Mouse (Mus musculus): ENCODE results near the gene Macrod1. TPM values are rescaled to one million over a fixed set of nuclear protein-coding genes. Genes with fewer than 3 reads are reported as not detected.

Gene Macrod1
- polyA plus RNA-seq, 1 experiment from 2014 or later = 5.3 TPM

GRCm38 (mm10) chr19:7128551-7129475 is 72.2 kb downstream of the Macrod1 start:
- peaks cover 39% of the 10 kb centered on the region for H3K4me1 ChIP-seq (replicated peaks; ENCODE audit: control insufficient read depth, insufficient read depth, low read length)
- H3K9ac ChIP-seq (replicated peaks; ENCODE audit: low read depth, low read length) = peak overlapping the region; percentile 28; the same call in 1 of the 2 replicates
- H3K9me3 ChIP-seq (ENCODE audit: control insufficient read depth, low read length) = no peaks in the 10 kb centered on the region
- 37% methylated on average over 19 of the region's 19 CpGs for WGBS
- H3K27me3 ChIP-seq (replicated peaks; ENCODE audit: control insufficient read depth, insufficient read depth, low read length) = no peaks in the 10 kb centered on the region
- H3K4me3 ChIP-seq (replicated peaks; ENCODE audit: low read length) = no peak overlapping the region
- peak; percentile 36 for ATAC-seq
- no peak overlapping the region for H3K4me2 ChIP-seq (ENCODE audit: low read length)
- peak overlapping the region; percentile 41 for H3K27ac ChIP-seq (ENCODE audit: low read length)
- H3K36me3 ChIP-seq (ENCODE audit: control insufficient read depth, insufficient read depth) = no peaks in the 10 kb centered on the region

DNA sequence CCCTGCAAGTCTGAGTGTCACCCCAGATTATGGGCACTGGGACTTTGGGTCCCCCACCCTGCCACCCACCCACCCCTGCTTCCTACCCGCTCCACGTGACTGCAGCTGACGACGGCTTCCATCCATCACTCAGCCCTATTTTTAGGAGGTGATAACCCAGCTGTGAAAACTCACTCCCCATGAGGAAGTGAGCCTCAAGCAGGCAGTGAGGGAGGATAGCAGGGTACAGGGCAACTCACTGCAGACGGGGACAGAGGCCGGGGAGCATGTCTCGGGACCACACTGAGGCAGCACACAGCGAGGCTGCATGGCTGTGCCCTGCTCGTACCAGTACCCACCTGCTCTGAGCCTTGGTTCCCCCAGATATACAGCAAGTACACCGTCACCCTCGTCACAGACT is 73.7 kb downstream of the Macrod1 start:
- H3K9ac ChIP-seq (replicated peaks; ENCODE audit: low read depth, low read length) = no peak overlapping the region
- H3K4me1 ChIP-seq (replicated peaks; ENCODE audit: control insufficient read depth, insufficient read depth, low read length) = peaks cover 54% of the 10 kb centered on the region
- H3K36me3 ChIP-seq (ENCODE audit: control insufficient read depth, insufficient read depth) = no peaks in the 10 kb centered on the region
- WGBS = 77% methylated on average over 11 of the region's 11 CpGs
- no peak overlapping the region for H3K4me2 ChIP-seq (ENCODE audit: low read length)
- H3K27me3 ChIP-seq (replicated peaks; ENCODE audit: control insufficient read depth, insufficient read depth, low read length) = no peaks in the 10 kb centered on the region
- H3K27ac ChIP-seq (ENCODE audit: low read length) = no peak overlapping the region
- H3K9me3 ChIP-seq (ENCODE audit: control insufficient read depth, low read length) = no peaks in the 10 kb centered on the region
- H3K4me3 ChIP-seq (replicated peaks; ENCODE audit: low read length) = no peak overlapping the region
- no peak for ATAC-seq

GRCm38 (mm10) chr19:7133436-7133835 is 76.8 kb downstream of the Macrod1 start:
- Histone ChIP-seq H3K27ac (ENCODE audit: low read length) (no peak overlapping the region), H3K9ac (replicated peaks; ENCODE audit: low read depth, low read length) (no peak overlapping the region), H3K4me3 (replicated peaks; ENCODE audit: low read length) (no peak overlapping the region), H3K9me3 (ENCODE audit: control insufficient read depth, low read length) (no peaks in the 10 kb centered on the region), H3K4me1 (replicated peaks; ENCODE audit: control insufficient read depth, insufficient read depth, low read length) (peaks cover 77% of the 10 kb centered on the region), H3K4me2 (ENCODE audit: low read length) (no peak overlapping the region), H3K36me3 (ENCODE audit: control insufficient read depth, insufficient read depth) (no peaks in the 10 kb centered on the region), H3K27me3 (replicated peaks; ENCODE audit: control insufficient read depth, insufficient read depth, low read length) (no peaks in the 10 kb centered on the region)
- 45% methylated on average over 9 of the region's 9 CpGs for WGBS
- ATAC-seq = 0 out of 2 replicates have a peak, but pooled peaks have one; percentile 26

- Histone ChIP-seq H3K27ac (ENCODE audit: low read length) (peak overlapping the region; percentile 48; the same call in 1 of the 2 replicates), H3K4me1 (replicated peaks; ENCODE audit: control insufficient read depth, insufficient read depth, low read length) (peaks cover 77% of the 10 kb centered on the region), H3K4me2 (ENCODE audit: low read length) (no peak overlapping the region), H3K4me3 (replicated peaks; ENCODE audit: low read length) (no peak overlapping the region), H3K27me3 (replicated peaks; ENCODE audit: control insufficient read depth, insufficient read depth, low read length) (no peaks in the 10 kb centered on the region), H3K9me3 (ENCODE audit: control insufficient read depth, low read length) (no peaks in the 10 kb centered on the region), H3K9ac (replicated peaks; ENCODE audit: low read depth, low read length) (peak overlapping the region; percentile 20; the same call in 1 of the 2 replicates), H3K36me3 (ENCODE audit: control insufficient read depth, insufficient read depth) (no peaks in the 10 kb centered on the region)
- 15% methylated on average over 17 of the region's 17 CpGs for WGBS
- no peak for ATAC-seq
These were observed 78.1 kb downstream of the Macrod1 start for GRCm38 (mm10) chr19:7134631-7135091.

DNA sequence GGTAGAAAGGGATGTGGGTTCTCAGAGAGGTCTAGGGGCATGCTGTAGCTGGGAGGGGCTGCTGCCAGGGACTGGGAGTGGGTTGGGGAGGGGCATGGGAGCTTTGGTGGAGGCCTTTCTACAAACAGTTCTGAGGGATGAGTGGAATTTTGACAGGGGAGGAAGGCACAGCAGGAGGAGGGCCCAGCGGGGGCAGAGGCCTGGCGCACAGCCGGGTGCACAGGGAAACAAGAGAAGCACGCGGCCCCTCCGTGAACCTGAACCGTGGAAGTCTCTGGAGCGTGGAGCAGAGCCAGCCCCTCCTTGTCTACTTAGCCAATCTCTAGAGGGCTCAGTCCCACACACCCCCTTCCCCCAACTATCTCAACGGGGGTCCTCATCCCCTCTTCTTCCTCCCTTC is 78.9 kb downstream of the Macrod1 start:
- H3K27me3 ChIP-seq (replicated peaks; ENCODE audit: control insufficient read depth, insufficient read depth, low read length) = no peaks in the 10 kb centered on the region
- no peak overlapping the region for H3K4me2 ChIP-seq (ENCODE audit: low read length)
- 0 out of 2 replicates have a peak overlapping the region, but pooled peaks have one; percentile 2 for H3K9ac ChIP-seq (replicated peaks; ENCODE audit: low read depth, low read length)
- H3K36me3 ChIP-seq (ENCODE audit: control insufficient read depth, insufficient read depth) = no peaks in the 10 kb centered on the region
- peaks cover 79% of the 10 kb centered on the region for H3K4me1 ChIP-seq (replicated peaks; ENCODE audit: control insufficient read depth, insufficient read depth, low read length)
- H3K9me3 ChIP-seq (ENCODE audit: control insufficient read depth, low read length) = no peaks in the 10 kb centered on the region
- H3K4me3 ChIP-seq (replicated peaks; ENCODE audit: low read length) = no peak overlapping the region
- 13% methylated on average over 9 of the region's 9 CpGs for WGBS
- peak; percentile 15; the same call in 1 of the 2 replicates for ATAC-seq
- peak overlapping the region; percentile 65 for H3K27ac ChIP-seq (ENCODE audit: low read length)

GRCm38 (mm10) chr19:7136016-7136415 is 79.4 kb downstream of the Macrod1 start:
- 13% methylated on average over 9 of the region's 9 CpGs for WGBS
- Histone ChIP-seq H3K27me3 (replicated peaks; ENCODE audit: control insufficient read depth, insufficient read depth, low read length) (no peaks in the 10 kb centered on the region), H3K9ac (replicated peaks; ENCODE audit: low read depth, low read length) (0 out of 2 replicates have a peak overlapping the region, but pooled peaks have one; percentile 1), H3K9me3 (ENCODE audit: control insufficient read depth, low read length) (no peaks in the 10 kb centered on the region), H3K4me1 (replicated peaks; ENCODE audit: control insufficient read depth, insufficient read depth, low read length) (peaks cover 84% of the 10 kb centered on the region), H3K4me2 (ENCODE audit: low read length) (no peak overlapping the region), H3K4me3 (replicated peaks; ENCODE audit: low read length) (no peak overlapping the region), H3K36me3 (ENCODE audit: control insufficient read depth, insufficient read depth) (no peaks in the 10 kb centered on the region), H3K27ac (ENCODE audit: low read length) (peak overlapping the region; percentile 65)
- peak; percentile 18; the same call in 1 of the 2 replicates for ATAC-seq

DNA sequence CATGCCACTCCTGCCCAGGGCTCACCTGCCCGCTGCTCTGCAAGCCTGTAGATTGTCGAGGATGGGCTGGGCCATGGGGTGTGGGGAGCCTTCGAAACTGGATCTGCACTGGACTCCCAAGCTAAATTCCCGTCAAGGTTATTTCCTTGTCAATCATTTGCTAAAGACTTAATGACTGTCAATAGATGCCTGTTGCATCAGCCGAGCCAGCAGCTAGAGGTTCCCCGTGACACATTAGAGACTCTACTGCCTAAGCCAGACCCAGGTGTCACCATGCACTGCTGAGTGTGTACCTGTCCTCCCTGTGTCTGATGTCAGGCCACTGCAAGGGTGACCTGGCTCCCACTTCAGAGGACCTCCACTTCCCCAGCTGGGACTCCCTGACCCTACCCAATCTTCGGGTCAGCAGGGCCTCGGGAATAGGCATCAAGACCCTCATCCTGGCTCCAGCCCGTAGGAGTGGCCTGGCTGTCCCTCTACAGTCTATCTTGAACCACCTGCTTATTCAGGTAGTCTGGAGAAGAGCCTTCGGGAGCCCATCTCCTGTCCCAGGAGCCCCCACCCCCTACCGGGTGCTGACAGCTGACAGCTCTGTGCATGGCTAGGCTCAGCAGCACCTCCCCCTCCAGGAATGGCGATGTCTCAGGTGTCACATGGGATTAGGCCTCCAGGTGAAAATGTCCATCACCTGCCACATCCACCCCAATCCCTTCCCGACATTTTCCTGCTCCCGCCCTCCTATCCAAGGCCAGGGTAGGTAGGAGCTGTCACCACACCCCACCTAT is 80.3 kb downstream of the Macrod1 start:
- Histone ChIP-seq H3K9ac (replicated peaks; ENCODE audit: low read depth, low read length) (no peak overlapping the region), H3K36me3 (ENCODE audit: control insufficient read depth, insufficient read depth) (no peaks in the 10 kb centered on the region), H3K9me3 (ENCODE audit: control insufficient read depth, low read length) (no peaks in the 10 kb centered on the region), H3K27ac (ENCODE audit: low read length) (peak overlapping the region; percentile 65; the same call in 1 of the 2 replicates), H3K4me1 (replicated peaks; ENCODE audit: control insufficient read depth, insufficient read depth, low read length) (peaks cover 93% of the 10 kb centered on the region), H3K27me3 (replicated peaks; ENCODE audit: control insufficient read depth, insufficient read depth, low read length) (no peaks in the 10 kb centered on the region), H3K4me2 (ENCODE audit: low read length) (no peak overlapping the region), H3K4me3 (replicated peaks; ENCODE audit: low read length) (no peak overlapping the region)
- no peak for ATAC-seq
- 45% methylated on average over 14 of the region's 14 CpGs for whole genome bisulfite sequencing

DNA sequence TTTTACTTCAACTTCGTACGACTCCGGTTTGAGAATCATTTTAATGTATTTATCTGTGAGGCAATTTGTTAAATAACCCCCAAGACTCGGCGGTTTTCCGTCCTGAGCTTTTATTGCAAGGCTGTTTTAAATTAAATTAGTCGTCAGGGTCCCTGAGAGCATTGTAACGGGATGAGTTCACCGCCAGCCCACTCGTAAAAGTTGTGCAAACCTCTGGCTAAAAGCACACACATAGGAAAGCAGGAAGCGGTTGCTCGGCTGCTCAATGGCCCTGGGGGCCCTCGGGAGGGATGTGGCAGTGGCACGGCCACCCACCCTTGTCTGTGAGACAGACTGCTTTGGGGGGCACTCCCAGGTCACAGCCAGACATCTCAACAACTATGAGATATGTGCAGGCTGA is 81.7 kb downstream of the Macrod1 start:
- peaks cover 99% of the 10 kb centered on the region for H3K4me1 ChIP-seq (replicated peaks; ENCODE audit: control insufficient read depth, insufficient read depth, low read length)
- no peak overlapping the region for H3K9ac ChIP-seq (replicated peaks; ENCODE audit: low read depth, low read length)
- no peak overlapping the region for H3K4me3 ChIP-seq (replicated peaks; ENCODE audit: low read length)
- H3K27ac ChIP-seq (ENCODE audit: low read length) = no peak overlapping the region
- no peaks in the 10 kb centered on the region for H3K9me3 ChIP-seq (ENCODE audit: control insufficient read depth, low read length)
- no peaks in the 10 kb centered on the region for H3K27me3 ChIP-seq (replicated peaks; ENCODE audit: control insufficient read depth, insufficient read depth, low read length)
- no peaks in the 10 kb centered on the region for H3K36me3 ChIP-seq (ENCODE audit: control insufficient read depth, insufficient read depth)
- WGBS = 42% methylated on average over 14 of the region's 14 CpGs
- no peak for ATAC-seq
- H3K4me2 ChIP-seq (ENCODE audit: low read length) = no peak overlapping the region

- ATAC-seq = no peak
- H3K27ac ChIP-seq (ENCODE audit: low read length) = no peak overlapping the region
- H3K4me1 ChIP-seq (replicated peaks; ENCODE audit: control insufficient read depth, insufficient read depth, low read length) = peaks cover 99% of the 10 kb centered on the region
- H3K9ac ChIP-seq (replicated peaks; ENCODE audit: low read depth, low read length) = no peak overlapping the region
- H3K4me3 ChIP-seq (replicated peaks; ENCODE audit: low read length) = no peak overlapping the region
- no peaks in the 10 kb centered on the region for H3K36me3 ChIP-seq (ENCODE audit: control insufficient read depth, insufficient read depth)
- H3K9me3 ChIP-seq (ENCODE audit: control insufficient read depth, low read length) = no peaks in the 10 kb centered on the region
- no peak overlapping the region for H3K4me2 ChIP-seq (ENCODE audit: low read length)
- 77% methylated on average over 4 of the region's 4 CpGs for WGBS
- no peaks in the 10 kb centered on the region for H3K27me3 ChIP-seq (replicated peaks; ENCODE audit: control insufficient read depth, insufficient read depth, low read length)
These were observed 82.7 kb downstream of the Macrod1 start for GRCm38 (mm10) chr19:7139321-7139720.

All from forebrain, embryonic 16.5 days (tissue).